Mouse (Mus musculus) testis, adult 2 months (tissue): ENCODE measurements at regions not wholly inside any gene's neighbourhood (a gene's known extent, or its start where the extent isn't known, plus 50 kb on each side); places are given as distances from the start of the nearest gene placed in this dataset.

Experiments
- CTCF ChIP-seq: fragments of 200-500 bp; IDR thresholded peaks from 2 replicates; pipeline ENCODE4 v1.5.1; 2012; ENCODE audit warnings: low read depth, mild to moderate bottlenecking, inconsistent platforms, low read length, moderate library complexity; ENCODE audit not compliant: control insufficient read depth, insufficient read depth, insufficient replicate concordance
- POLR2A ChIP-seq: fragments of 200-500 bp; IDR thresholded peaks from 2 replicates; pipeline ENCODE4 v1.6.1; 2012; ENCODE audit warnings: low read depth, mild to moderate bottlenecking, inconsistent platforms, low read length, moderate library complexity; ENCODE audit not compliant: control insufficient read depth

- TF ChIP-seq CTCF: no peak
- TF ChIP-seq POLR2A: no peak
Measured at GRCm38 (mm10) chr4:3051212-3051611, 115.9 kb upstream of the Vmn1r2 start.
